8 mouse cellular contexts compared by ENCODE assay signal in the genomic region with DNA sequence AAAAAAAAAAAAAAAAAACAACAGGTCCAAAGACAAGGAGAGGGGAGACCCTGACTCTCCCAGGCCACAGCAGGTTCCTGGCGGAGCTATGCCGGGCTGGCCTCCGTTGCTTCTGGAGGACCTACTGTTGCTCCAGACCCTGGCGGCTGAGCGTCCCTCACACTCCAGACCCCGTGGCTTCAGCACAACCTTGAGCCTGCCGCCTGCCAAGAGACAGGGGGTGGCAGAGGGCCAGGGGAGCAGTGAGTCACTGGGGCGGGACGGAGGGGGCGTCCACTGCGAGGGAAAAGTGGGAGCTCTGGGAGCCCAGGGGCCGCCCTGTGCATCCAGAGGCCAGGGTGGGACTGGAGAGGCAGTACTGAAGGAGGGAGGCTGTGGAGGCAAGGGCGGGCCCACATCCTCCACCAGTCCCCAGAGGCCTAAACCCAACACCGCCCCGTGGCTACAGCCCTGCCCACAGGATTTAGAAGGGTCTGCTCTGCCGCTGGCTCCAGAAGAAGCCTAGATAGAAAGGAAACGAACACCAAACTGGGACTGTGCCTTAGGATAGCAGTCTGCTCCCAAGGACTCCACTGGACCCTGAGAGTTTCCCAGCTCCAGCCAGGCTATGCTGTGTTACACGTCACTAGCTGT.
A peak's percentile ranks its signal among the peaks of the same experiment; 100 is the strongest.
DNase-seq lines count a peak whose midpoint lies in the region; ATAC-seq lines count a peak whose summit lies in the region.

No protein-coding gene starts in this region.

- peaks cover 42% of the 10 kb centered on the region for H3K36me3 ChIP-seq in forebrain, embryonic 10.5 days (replicated peaks)
- H3K36me3 ChIP-seq in forebrain, embryonic 11.5 days (ENCODE audit: control insufficient read depth, insufficient read depth, low read length), result no peaks in the 10 kb centered on the region; the same call in 1 of the 2 replicates
- no peaks in the 10 kb centered on the region for H3K36me3 ChIP-seq in intestine, embryonic 15.5 days
- H3K36me3 ChIP-seq in midbrain, embryonic 13.5 days, result peaks cover 13% of the 10 kb centered on the region
- no peaks in the 10 kb centered on the region for H3K36me3 ChIP-seq in stomach, embryonic 14.5 days (ENCODE audit: control insufficient read depth, insufficient read depth, low read length)

- DNase-seq in forebrain, embryonic 10.5 days (ENCODE audit: extremely low spot score, low spot score), result no peak
- DNase-seq in forebrain, embryonic 11.5 days (ENCODE audit: low spot score), result no peak
- peak; percentile 55 to 63 for DNase-seq in cerebellum, postnatal 4 days (ENCODE audit: low spot score in 2 of 2)
- peak; percentile 82 for DNase-seq in left cerebral cortex, postnatal 4 days

- intact Hi-C loops in left cerebral cortex, postnatal 4 days (cut with DNase I), result no loop called here

- H3K4me1 ChIP-seq in forebrain, embryonic 10.5 days, result peaks cover 49% of the 10 kb centered on the region
- peaks cover 5% of the 10 kb centered on the region for H3K4me1 ChIP-seq in forebrain, embryonic 11.5 days (replicated peaks; ENCODE audit: control insufficient read depth, insufficient read depth, low read length)
- peaks cover 16% of the 10 kb centered on the region for H3K4me1 ChIP-seq in intestine, embryonic 15.5 days (replicated peaks)
- peaks cover 55% of the 10 kb centered on the region for H3K4me1 ChIP-seq in midbrain, embryonic 13.5 days (replicated peaks)
- peaks cover 3% of the 10 kb centered on the region for H3K4me1 ChIP-seq in stomach, embryonic 14.5 days (ENCODE audit: control insufficient read depth, insufficient read depth, low read length)

- no peaks in the 10 kb centered on the region for H3K27me3 ChIP-seq in forebrain, embryonic 10.5 days (ENCODE audit: poor library complexity, severe bottlenecking)
- H3K27me3 ChIP-seq in forebrain, embryonic 11.5 days (ENCODE audit: control insufficient read depth, insufficient read depth, low read length), result no peaks in the 10 kb centered on the region
- H3K27me3 ChIP-seq in intestine, embryonic 15.5 days (replicated peaks), result no peaks in the 10 kb centered on the region
- no peaks in the 10 kb centered on the region for H3K27me3 ChIP-seq in midbrain, embryonic 13.5 days
- no peaks in the 10 kb centered on the region for H3K27me3 ChIP-seq in stomach, embryonic 14.5 days (ENCODE audit: control insufficient read depth, insufficient read depth, low read length)

- 49% methylated on average over 18 of the region's 18 CpGs for WGBS in forebrain, embryonic 10.5 days
- WGBS in forebrain, embryonic 11.5 days, result 47% methylated on average over 18 of the region's 18 CpGs
- WGBS in intestine, embryonic 15.5 days, result 35% methylated on average over 18 of the region's 18 CpGs
- 34% methylated on average over 18 of the region's 18 CpGs for WGBS in midbrain, embryonic 13.5 days
- 35% methylated on average over 18 of the region's 18 CpGs for WGBS in stomach, embryonic 14.5 days

- peak overlapping the region; percentile 77 for H3K27ac ChIP-seq in forebrain, embryonic 10.5 days
- no peak overlapping the region; the same call in 1 of the 2 replicates for H3K27ac ChIP-seq in forebrain, embryonic 11.5 days (ENCODE audit: low read depth, low read length)
- no peak overlapping the region for H3K27ac ChIP-seq in intestine, embryonic 15.5 days
- peak overlapping the region; percentile 57 for H3K27ac ChIP-seq in midbrain, embryonic 13.5 days
- H3K27ac ChIP-seq in stomach, embryonic 14.5 days (ENCODE audit: low read length), result peak overlapping the region; percentile 41; the same call in 1 of the 2 replicates

- no peaks in the 10 kb centered on the region for H3K9me3 ChIP-seq in forebrain, embryonic 10.5 days
- no peaks in the 10 kb centered on the region for H3K9me3 ChIP-seq in forebrain, embryonic 11.5 days (ENCODE audit: control insufficient read depth, low read length)
- no peaks in the 10 kb centered on the region for H3K9me3 ChIP-seq in intestine, embryonic 15.5 days
- no peaks in the 10 kb centered on the region for H3K9me3 ChIP-seq in midbrain, embryonic 13.5 days
- no peaks in the 10 kb centered on the region for H3K9me3 ChIP-seq in stomach, embryonic 14.5 days (ENCODE audit: control insufficient read depth, low read depth, low read length)

- no peak overlapping the region for H3K9ac ChIP-seq in forebrain, embryonic 11.5 days (ENCODE audit: low read length)
- no peak overlapping the region for H3K9ac ChIP-seq in intestine, embryonic 15.5 days
- H3K9ac ChIP-seq in midbrain, embryonic 13.5 days (replicated peaks), result no peak overlapping the region
- no peak overlapping the region for H3K9ac ChIP-seq in stomach, embryonic 14.5 days (replicated peaks; ENCODE audit: low read depth, low read length)

- no peak overlapping the region for H3K4me2 ChIP-seq in forebrain, embryonic 11.5 days (ENCODE audit: low read depth, low read length, severe bottlenecking)
- peak overlapping the region; percentile 27; the same call in 1 of the 2 replicates for H3K4me2 ChIP-seq in intestine, embryonic 15.5 days (replicated peaks)
- peak overlapping the region; percentile 16; the same call in 1 of the 2 replicates for H3K4me2 ChIP-seq in midbrain, embryonic 13.5 days (replicated peaks)
- H3K4me2 ChIP-seq in stomach, embryonic 14.5 days (replicated peaks; ENCODE audit: low read depth, low read length), result no peak overlapping the region

- ATAC-seq in forebrain, embryonic 11.5 days (replicated peaks; ENCODE audit: low FRiP score), result no peak
- peak; percentile 12; the same call in 1 of the 2 replicates for ATAC-seq in granulocyte monocyte progenitor cell, adult 5-6 weeks (replicated peaks; ENCODE audit: poor library complexity, severe bottlenecking)
- ATAC-seq in intestine, embryonic 15.5 days, result peak; percentile 82
- ATAC-seq in midbrain, embryonic 13.5 days, result peak; percentile 55
- ATAC-seq in stomach, embryonic 14.5 days (ENCODE audit: insufficient number of reproducible peaks, insufficient read depth, low FRiP score, low read depth), result peak; percentile 78

- H3K4me3 ChIP-seq in forebrain, embryonic 10.5 days, result no peak overlapping the region
- H3K4me3 ChIP-seq in forebrain, embryonic 11.5 days (ENCODE audit: low read depth, low read length), result no peak overlapping the region
- H3K4me3 ChIP-seq in intestine, embryonic 15.5 days (replicated peaks), result no peak overlapping the region
- no peak overlapping the region for H3K4me3 ChIP-seq in midbrain, embryonic 13.5 days (replicated peaks)
- no peak overlapping the region for H3K4me3 ChIP-seq in stomach, embryonic 14.5 days (ENCODE audit: low read depth, low read length)

Comparison
In these comparisons a context has a peak if more than half of its experiments do, and no peak if none do; other contexts are left out.
1. H3K27ac ChIP-seq: peak in forebrain, embryonic 10.5 days (single experiment), midbrain, embryonic 13.5 days (single experiment) and stomach, embryonic 14.5 days (single experiment); none in forebrain, embryonic 11.5 days (single experiment) and intestine, embryonic 15.5 days (single experiment).
2. DNase-seq: peak in cerebellum, postnatal 4 days (2 of 2) and left cerebral cortex, postnatal 4 days (single experiment); none in forebrain, embryonic 10.5 days (single experiment) and forebrain, embryonic 11.5 days (single experiment).
3. H3K4me2 ChIP-seq: peak in intestine, embryonic 15.5 days (single experiment) and midbrain, embryonic 13.5 days (single experiment); none in forebrain, embryonic 11.5 days (single experiment) and stomach, embryonic 14.5 days (single experiment).